Mouse (Mus musculus) embryonic stem cell, embryonic (primary cell): ENCODE measurements around the gene Glis3.

ENCODE experiments used
- CTCF ChIA-PET, 4 experiments: fragments of 300-600 bp in 2 of 4; fragments of 350-600 bp in 2 of 4; sonication (Branson Sonifier 250); formaldehyde crosslinking; loops; one replicate each; lab custom pipeline; 2022; ENCODE audit warnings: inconsistent platforms in 2 of 4; lab: Charles Lee
- POLR2A ChIA-PET, 4 experiments: fragments of 300-600 bp in 2 of 4; fragments of 350-600 bp in 2 of 4; sonication (Branson Sonifier 250); formaldehyde crosslinking; loops; one replicate each; lab custom pipeline; 2022; ENCODE audit warnings: antibody characterized with exemption in 4 of 4, inconsistent platforms in 1 of 4; lab: Charles Lee

Gene Glis3

GRCm38 (mm10) chr19:28567100-28567499, 112.8 kb downstream of the Glis3 start:
- ChIA-PET POLR2A (interaction anchor here in 3 of 4 experiments (0.6 to 2.9 kb wide), 9 partner anchors 9 to 131 kb away, joined by 3 to 10 read pairs (median 4); no protein-coding TSS in a partner anchor), CTCF (no interaction called here)

DNA sequence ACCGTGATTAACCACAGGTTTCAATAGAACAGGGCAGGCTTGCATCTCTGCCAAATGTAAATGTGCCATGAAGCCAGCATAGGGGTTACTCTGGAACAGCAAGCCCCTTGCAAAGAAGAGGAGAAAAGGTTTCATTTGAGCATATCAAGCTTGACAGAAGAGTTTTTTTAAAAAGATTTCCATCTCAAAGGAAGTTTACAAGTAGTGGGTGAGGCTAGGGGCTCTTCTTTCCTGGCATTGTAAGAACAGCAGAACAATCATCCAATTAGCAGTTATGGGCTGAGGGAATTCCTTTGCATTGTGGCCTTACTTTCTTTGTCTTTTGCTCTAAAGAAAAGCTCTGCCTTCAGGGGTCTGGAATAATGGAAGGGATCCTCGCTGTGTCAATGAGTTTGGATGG, 113.3 kb downstream of the Glis3 start:
- ChIA-PET POLR2A (interaction anchor here in 3 of 4 experiments (0.6 to 2.9 kb wide), 9 partner anchors 8 to 268 kb away, joined by 3 to 10 read pairs (median 4); partner anchors contain the start of gene Slc1a1 (in 1 of the 3)), CTCF (no interaction called here)

DNA sequence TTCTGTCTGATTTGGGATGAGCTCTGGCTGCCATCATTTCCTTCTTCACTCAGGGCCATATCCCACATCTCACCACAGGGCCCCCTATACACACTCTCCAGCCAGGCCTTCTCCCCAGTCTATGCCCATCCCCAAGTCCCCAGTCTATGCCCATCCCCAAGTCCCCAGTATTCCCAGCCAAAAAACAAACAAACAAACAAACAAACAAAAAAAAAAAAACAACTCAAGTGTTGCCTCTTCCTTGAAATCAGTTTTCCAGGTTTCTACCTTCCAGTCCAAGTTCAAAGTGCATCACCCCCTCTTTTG, 118.2 kb downstream of the Glis3 start:
- CTCF ChIA-PET = interaction anchor here in 3 of 4 experiments (0.6 to 2.5 kb wide), 6 partner anchors 15 to 541 kb away, joined by 3 to 7 read pairs (median 4); no protein-coding TSS in a partner anchor
- POLR2A ChIA-PET = interaction anchor here in 3 of 4 experiments (0.6 to 1.7 kb wide), 16 partner anchors 8 to 730 kb away, joined by 3 to 7 read pairs (median 4); no protein-coding TSS in a partner anchor

DNA sequence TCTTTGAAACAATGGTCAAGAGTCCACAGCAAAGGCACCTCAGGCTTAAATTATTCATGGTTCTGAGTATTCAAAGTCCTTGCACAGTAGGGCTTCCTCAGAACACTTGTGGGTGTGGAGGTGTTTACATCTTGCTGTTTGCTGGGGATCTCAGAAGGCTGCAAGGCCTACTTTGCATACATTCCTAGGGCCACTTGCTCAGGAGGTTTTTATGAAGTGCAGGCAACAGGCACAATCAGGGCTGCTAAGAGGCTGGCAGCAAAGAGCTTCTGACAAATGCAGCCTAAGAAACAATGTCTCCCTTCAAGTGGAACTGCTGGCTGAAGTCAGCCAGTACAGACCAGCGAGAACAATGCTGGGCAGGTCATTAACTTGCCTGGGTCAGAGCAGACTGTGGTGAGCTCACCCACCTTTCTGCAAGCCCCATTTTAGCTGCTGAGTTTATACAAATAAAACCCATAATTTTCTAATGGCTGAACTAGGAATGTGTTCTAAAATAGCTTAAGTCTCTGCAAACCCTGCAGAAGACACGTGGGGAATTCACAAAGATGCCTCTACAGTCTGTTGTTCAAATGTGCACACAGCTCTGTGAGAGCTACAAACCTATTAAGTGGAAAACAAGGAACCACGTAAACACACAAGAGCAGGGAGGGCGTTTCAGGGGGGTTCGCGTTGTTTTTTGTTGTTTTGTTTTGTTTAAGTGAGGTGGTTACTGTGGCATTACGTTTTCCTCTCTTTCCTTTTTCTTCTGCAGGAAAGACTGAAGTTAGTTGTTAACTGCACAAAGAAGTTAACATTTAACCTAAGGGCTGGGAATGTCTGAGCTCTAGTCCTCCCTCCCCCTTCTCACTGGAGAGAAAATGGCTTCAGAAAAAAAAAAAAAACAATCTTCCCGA, 118.8 kb downstream of the Glis3 start:
- ChIA-PET CTCF (interaction anchor here in 3 of 4 experiments (0.6 to 2.5 kb wide), 6 partner anchors 14 to 542 kb away, joined by 3 to 7 read pairs (median 4); no protein-coding TSS in a partner anchor), POLR2A (interaction anchor here in 3 of 4 experiments (0.6 to 1.7 kb wide), 20 partner anchors 8 to 790 kb away, joined by 3 to 7 read pairs (median 3); no protein-coding TSS in a partner anchor)

- POLR2A ChIA-PET = no interaction called here
- CTCF ChIA-PET = no interaction called here
These were observed 120.0 kb downstream of the Glis3 start for GRCm38 (mm10) chr19:28559836-28560235.

DNA sequence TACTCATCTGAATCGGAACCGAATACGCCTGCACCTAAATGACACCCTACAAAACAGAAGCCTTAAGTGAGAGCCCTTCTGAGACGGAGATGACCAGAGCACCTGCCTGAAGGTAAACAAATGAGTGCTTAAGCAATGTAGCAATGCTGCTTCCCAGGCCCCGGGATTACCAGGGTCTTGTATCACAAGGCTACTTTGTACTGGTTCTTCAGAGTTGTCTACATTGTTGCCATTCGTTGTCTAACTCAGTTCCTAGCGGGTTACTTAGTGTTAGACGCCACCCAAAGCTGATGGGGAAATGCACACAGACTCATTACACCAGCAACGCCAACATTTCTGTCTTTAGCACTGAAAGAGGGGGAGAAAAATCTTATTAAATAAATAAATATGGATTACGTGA, 120.5 kb downstream of the Glis3 start:
- ChIA-PET CTCF (no interaction called here), POLR2A (interaction anchor here in 1 of 4 experiments (0.8 kb wide), 1 partner anchor 17 kb away, joined by 3 read pairs; no protein-coding TSS in a partner anchor)

DNA sequence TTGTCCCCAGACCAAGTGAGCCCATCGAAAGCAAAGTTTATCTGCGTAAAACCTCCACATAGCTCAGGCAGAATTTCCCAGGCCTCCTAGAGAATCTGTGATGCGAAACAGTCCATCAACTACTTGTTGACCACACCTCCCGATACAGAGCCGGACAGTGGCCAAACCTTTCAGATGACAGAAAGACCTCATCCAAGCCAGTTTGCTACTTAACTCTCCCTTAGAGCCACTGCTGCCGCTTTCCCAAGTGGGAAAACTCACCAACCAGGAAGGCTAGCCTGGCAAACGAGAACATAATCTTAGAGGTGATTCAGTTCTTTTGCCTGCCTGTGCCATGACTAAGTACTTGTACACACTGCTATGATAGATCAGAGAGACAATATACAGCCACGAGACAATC, 121.2 kb downstream of the Glis3 start:
- CTCF ChIA-PET = no interaction called here
- POLR2A ChIA-PET = interaction anchor here in 2 of 4 experiments (0.6 to 1.4 kb wide), 8 partner anchors 8 to 96 kb away, joined by 3 to 5 read pairs (median 3); no protein-coding TSS in a partner anchor

- ChIA-PET POLR2A (interaction anchor here (0.6 to 1.5 kb wide), 10 partner anchors 9 to 1071 kb away, joined by 3 to 6 read pairs (median 4); no protein-coding TSS in a partner anchor), CTCF (no interaction called here)
These were observed 122.1 kb downstream of the Glis3 start for GRCm38 (mm10) chr19:28557559-28558328.

DNA sequence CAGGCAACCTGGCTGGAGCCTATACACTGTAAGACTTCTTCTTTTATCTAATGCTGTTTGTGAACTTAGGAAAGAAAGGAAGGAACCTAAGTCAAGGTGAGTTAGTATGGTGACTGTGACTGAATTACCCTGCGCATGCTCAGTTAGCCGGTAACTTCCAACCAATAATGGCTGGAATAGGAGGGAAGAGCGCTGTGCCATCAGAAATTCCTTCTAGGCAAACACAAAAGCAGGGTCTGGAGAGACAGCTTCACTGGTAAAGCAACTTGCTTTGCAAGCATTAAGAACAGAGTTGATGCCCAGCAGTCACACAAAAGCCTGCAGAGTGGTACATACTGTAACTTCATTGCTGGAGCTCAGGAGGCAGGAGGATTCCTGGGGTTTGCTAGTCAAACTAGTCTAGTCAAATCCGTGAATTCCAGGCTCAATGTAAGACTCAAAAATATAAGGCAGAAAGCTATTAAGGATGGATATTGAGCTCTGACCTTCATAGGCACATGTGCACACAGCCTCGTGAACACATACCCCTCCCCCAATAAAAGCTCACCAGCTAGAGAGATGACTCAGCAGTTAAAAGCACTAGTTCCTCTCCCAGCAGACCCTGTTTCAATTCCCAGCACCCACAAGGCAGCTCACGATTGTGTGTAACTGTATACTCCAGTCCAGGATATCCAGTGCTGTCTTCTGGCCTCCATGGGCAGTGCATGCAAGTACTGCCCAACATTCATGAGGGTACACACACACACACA, 124.5 kb downstream of the Glis3 start:
- POLR2A ChIA-PET = interaction anchor here in 3 of 4 experiments (0.5 to 2.0 kb wide), 22 partner anchors 9 to 544 kb away, joined by 3 to 12 read pairs (median 4); no protein-coding TSS in a partner anchor
- CTCF ChIA-PET = interaction anchor here in 3 of 4 experiments (0.6 to 2.1 kb wide), 4 partner anchors 9 to 476 kb away, joined by 3 to 6 read pairs (median 4); no protein-coding TSS in a partner anchor

GRCm38 (mm10) chr19:28550611-28551010, 129.3 kb downstream of the Glis3 start:
- ChIA-PET POLR2A (interaction anchor here in 1 of 4 experiments (0.7 kb wide), 1 partner anchor 539 kb away, joined by 3 read pairs; the partner anchor contains the start of gene Rfx3), CTCF (interaction anchor here in 3 of 4 experiments (0.6 to 1.1 kb wide), 3 partner anchors 44 to 385 kb away, joined by 3 read pairs; no protein-coding TSS in a partner anchor)

GRCm38 (mm10) chr19:28546933-28547332, 132.9 kb downstream of the Glis3 start:
- POLR2A ChIA-PET = no interaction called here
- CTCF ChIA-PET = interaction anchor here in 1 of 4 experiments (0.9 to 1.4 kb wide), 3 partner anchors 9 to 211 kb away, joined by 3 to 7 read pairs (median 6); no protein-coding TSS in a partner anchor

GRCm38 (mm10) chr19:28545493-28545892, 134.4 kb downstream of the Glis3 start:
- ChIA-PET POLR2A (interaction anchor here in 3 of 4 experiments (0.8 to 1.3 kb wide), 4 partner anchors 10 to 181 kb away, joined by 3 to 5 read pairs (median 4); no protein-coding TSS in a partner anchor), CTCF (interaction anchor here in 1 of 4 experiments (1.3 kb wide), 1 partner anchor 180 kb away, joined by 3 read pairs; no protein-coding TSS in a partner anchor)

DNA sequence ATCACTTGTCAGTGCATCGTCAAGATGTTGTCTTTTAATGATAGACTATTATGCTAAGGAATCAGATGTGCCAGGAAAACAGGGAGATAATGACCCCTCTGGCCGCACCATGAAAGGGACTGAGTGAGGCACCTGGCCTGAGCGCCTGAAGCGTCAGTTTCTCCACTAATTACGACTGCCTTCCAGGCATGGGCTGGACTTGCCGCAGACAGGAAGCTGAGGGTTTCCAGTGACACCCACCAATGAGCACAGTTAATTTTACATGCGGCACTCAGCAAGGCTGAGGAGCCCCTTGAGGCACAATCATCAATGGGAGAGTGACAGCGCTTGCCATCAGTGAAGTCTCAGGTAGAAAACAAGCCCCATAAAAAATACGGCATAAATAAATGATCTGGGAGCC, 141.1 kb downstream of the Glis3 start:
- POLR2A ChIA-PET = interaction anchor here in 1 of 4 experiments (0.6 to 1.4 kb wide), 3 partner anchors 9 to 88 kb away, joined by 3 read pairs; no protein-coding TSS in a partner anchor
- CTCF ChIA-PET = no interaction called here

GRCm38 (mm10) chr19:28534964-28535363, 144.9 kb downstream of the Glis3 start:
- CTCF ChIA-PET = no interaction called here
- POLR2A ChIA-PET = no interaction called here

GRCm38 (mm10) chr19:28533576-28533975, 146.3 kb downstream of the Glis3 start:
- ChIA-PET CTCF (no interaction called here), POLR2A (interaction anchor here in 1 of 4 experiments (0.5 to 1.0 kb wide), 2 partner anchors 21 to 69 kb away, joined by 3 read pairs; no protein-coding TSS in a partner anchor)

GRCm38 (mm10) chr19:28531750-28532149, 148.1 kb downstream of the Glis3 start:
- CTCF ChIA-PET = interaction anchor here in 2 of 4 experiments (0.6 to 1.6 kb wide), 2 partner anchors 197 to 366 kb away, joined by 4 to 5 read pairs; no protein-coding TSS in a partner anchor
- POLR2A ChIA-PET = interaction anchor here in 1 of 4 experiments (0.6 kb wide), 1 partner anchor 147 kb away, joined by 3 read pairs; no protein-coding TSS in a partner anchor

DNA sequence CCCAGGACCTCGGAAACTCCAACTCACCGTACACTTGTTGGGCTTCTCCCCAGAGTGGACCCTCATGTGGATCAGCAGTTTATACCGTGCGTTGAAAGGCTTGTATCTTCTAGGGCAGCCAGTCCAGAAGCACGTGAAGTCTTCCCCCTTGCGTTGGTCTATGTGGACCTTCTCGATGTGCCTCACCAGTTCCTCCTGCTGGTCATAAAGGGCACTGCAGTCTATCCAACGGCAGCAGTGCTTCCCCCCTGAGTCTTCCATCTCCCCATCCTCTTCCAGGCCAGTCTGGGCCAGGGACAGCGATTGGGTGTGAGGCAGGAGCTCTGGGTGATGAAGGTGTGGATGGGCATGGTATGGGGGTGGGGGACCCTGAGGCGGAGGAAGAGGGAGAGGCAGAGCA, 149.0 kb downstream of the Glis3 start:
- POLR2A ChIA-PET = interaction anchor here in 1 of 4 experiments (1.1 kb wide), 1 partner anchor 365 kb away, joined by 3 read pairs; no protein-coding TSS in a partner anchor
- CTCF ChIA-PET = interaction anchor here in 2 of 4 experiments (0.5 to 1.6 kb wide), 5 partner anchors 138 to 1365 kb away, joined by 3 to 5 read pairs (median 3); no protein-coding TSS in a partner anchor
